Mouse (Mus musculus) granulocyte monocyte progenitor cell, adult 5-6 weeks (primary cell): ENCODE results near the gene Sertad2. TPM values are rescaled to one million over a fixed set of nuclear protein-coding genes. Genes with fewer than 3 reads are reported as not detected.

ENCODE experiments used
- ATAC-seq: replicated peaks from 2 replicates; pipeline ENCODE4 v1.8.0; 2016; ENCODE audit warnings: mild to moderate bottlenecking, moderate TSS enrichment, inconsistent platforms; ENCODE audit not compliant: poor library complexity, severe bottlenecking
- total RNA-seq, 2 experiments: library from RNA; stranded (forward) in 1 of 2; stranded (reverse) in 1 of 2; fragments of 200-712, 200-1000 nt in 1 of 2; fragments of >200 nt in 1 of 2; fragmentation: Nextera tagmentation in 1 of 2; gene quantifications; 2 replicates each; pipeline ENCODE4 v1.2.3; 2014 to 2017

The Sertad2 gene
- total RNA-seq (2014; fragmentation: Nextera tagmentation) (5.7 and 7.5 TPM in 2 replicates), total RNA-seq (2017) (7.3 and 9.3 TPM in 2 replicates)

DNA sequence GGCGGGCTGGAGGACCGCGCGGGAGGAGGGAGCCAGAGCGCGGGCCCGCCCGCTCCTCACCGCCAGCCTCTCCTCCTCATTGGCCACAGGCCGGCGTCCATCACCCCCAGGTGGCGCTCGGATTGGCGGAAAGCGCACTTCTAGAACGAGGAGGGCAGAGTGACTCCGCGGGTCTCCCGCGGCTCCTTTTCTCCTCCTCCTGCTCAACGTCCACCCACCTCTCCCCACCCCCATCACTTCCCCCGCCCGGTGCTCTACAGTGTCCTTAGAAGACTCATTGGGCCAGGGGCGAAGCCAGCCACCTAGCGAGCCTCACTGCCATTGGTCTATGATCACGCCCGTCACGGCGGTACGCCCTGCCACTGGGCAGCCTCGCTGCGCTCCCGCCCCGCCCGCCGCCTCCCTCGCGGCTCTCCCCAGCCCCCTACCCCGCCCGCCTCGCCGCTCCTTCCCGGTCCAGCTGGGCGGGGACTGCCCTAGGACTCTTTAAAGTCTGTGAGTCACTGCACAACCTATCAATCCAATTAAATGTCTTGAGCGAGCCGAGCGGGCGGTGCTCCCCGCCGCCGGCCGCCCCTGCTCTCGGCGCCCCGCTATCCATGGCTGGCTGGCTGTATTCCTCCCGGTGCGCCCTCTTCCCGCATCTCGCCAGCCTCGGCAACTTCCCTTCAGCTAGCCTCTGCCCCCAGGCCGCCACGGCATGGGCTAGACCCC, at the start of gene Sertad2:
Gene Sertad2, plus strand, starts transcription at position 515 of the 714 bp plus-strand sequence.
- peak; percentile 87 for ATAC-seq

DNA sequence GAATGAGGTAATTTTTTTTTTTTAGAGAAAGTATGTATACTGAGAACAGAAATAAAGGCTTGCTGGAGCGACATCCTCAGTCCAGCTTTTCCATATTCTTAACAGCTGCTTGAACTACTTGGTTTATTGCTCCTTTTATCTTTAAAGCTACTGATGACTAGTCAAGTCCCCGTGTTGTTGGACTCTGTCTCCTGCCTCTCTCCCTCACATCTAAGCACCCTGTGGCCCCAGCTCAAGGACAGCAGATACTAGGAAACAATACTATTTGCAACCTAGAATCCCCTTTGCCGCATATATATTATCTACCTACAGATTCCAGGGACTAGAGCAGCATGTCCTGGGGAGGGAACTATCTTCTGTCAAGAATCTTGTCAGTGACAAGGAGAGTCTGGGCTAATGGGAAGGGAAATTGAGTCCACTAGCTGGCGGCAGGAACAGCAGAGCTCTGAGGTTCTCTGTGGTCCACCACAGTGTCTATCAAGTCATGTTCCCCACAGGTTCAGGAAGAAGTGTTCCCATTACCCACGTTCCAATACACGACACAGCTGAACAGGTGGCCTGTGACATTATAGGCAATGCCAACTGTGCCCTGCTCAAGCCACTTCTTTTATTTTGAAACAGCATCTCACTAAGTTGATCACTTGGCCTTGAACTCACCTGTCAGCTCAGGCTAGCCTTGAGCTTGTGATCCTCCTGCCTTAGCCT, 49.0 kb upstream of the Sertad2 start:
- no peak for ATAC-seq

- peak; percentile 95 for ATAC-seq
Observed at GRCm38 (mm10) chr11:20500516-20500915, 42.5 kb upstream of the Sertad2 start.

- no peak for ATAC-seq
Observed at GRCm38 (mm10) chr11:20501160-20501955, 41.7 kb upstream of the Sertad2 start.

GRCm38 (mm10) chr11:20513574-20513973, 29.5 kb upstream of the Sertad2 start:
- ATAC-seq = no peak

GRCm38 (mm10) chr11:20514757-20515156, 28.3 kb upstream of the Sertad2 start:
- ATAC-seq = no peak

DNA sequence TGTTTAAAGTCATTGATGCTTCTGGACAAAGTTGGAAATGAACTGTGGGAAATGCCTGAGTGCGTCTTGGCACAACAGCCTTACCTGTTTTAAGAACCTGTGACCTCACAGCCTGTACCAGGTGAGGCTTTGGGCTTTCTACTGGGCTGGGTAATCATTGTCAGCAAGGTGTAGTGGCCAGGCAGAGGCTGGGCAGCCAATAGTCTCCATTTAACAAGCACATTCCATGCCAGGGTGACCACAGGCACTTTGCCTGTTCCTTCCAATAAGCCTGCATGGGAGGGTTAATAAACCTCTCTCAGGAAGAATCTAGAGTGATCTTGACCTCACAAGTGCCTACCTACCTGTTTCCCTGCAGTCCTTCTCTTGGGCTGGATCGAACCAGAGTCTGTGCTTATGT, 21.7 kb upstream of the Sertad2 start:
- no peak for ATAC-seq

DNA sequence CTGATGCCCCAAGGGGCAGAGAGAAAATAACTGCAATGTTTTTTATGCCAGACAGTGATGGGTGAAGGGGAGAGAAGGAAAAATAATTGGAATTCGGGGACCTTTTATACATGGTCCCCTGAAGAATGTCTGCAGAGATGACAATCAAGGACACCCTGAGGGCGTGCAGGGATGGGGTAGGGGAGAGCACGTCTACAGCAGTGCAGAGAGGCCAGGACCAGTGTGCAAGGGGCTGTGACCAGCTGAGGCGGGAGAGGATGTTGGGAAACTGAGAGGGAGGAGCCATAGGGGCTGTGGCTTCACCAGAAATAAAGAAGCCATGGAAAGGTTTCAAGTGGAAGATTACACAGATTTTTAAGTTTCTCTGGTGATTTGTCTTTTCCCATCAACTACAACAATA, 20.3 kb upstream of the Sertad2 start:
- ATAC-seq = peak; percentile 86

DNA sequence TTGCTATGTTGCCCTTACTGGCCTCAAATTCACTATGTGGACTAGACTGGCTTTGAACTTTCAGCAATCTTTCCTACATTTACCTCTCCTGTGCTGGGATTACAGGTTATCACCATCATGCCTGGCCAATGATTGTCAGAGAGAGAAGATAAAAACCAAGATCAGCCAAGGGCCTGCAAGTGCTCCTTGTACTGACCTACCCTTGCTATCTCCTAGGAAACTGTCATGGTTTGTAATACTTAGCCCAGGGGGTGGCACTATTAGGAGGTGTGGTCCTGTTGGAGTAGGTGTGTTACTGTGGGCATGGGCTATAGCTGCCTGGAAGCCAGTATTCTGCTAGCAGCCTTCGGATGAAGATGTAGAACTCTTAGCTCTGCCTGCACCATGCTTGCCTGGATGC, 18.6 kb upstream of the Sertad2 start:
- ATAC-seq = no peak

- no peak for ATAC-seq
Observed at GRCm38 (mm10) chr11:20525909-20526308, 17.1 kb upstream of the Sertad2 start.

DNA sequence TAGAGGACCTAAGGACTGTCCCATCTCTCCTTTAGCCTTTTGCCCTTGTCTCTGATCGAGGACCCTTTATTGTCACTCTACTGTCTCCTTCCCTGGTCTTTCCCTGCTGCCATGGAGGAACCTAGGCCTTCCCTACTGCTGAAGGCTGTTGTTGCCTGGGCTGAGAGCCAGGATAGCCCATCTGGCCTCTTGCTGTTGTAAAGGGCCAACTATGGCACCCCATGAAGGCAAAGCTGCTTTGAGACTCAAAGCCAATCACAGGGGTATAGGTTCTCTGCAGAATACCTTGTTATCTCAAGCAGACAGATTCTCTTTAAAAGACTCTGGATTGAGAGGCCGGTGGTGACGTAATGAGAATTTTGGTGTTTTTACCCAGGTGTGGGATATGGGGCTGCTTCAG, 15.2 kb upstream of the Sertad2 start:
- no peak for ATAC-seq

DNA sequence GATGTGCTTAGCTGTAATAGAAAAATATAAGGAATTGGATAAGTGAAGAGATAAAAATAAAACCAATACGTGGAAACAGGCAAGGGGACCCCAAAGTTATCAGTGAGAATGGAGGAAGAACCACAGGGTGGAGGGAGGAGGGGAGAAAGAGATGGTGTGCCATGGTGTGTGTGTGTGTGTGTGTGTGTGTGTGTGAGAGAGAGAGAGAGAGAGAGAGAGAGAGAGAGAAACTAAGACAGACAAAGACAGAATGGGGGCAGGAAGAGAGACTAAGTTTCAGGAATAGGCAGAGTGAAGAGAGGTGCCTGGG, 11.4 kb upstream of the Sertad2 start:
- ATAC-seq = no peak

GRCm38 (mm10) chr11:20531992-20532881, 10.8 kb upstream of the Sertad2 start:
- ATAC-seq = peak; percentile 91

GRCm38 (mm10) chr11:20533231-20533630, 9.8 kb upstream of the Sertad2 start:
- no peak for ATAC-seq

DNA sequence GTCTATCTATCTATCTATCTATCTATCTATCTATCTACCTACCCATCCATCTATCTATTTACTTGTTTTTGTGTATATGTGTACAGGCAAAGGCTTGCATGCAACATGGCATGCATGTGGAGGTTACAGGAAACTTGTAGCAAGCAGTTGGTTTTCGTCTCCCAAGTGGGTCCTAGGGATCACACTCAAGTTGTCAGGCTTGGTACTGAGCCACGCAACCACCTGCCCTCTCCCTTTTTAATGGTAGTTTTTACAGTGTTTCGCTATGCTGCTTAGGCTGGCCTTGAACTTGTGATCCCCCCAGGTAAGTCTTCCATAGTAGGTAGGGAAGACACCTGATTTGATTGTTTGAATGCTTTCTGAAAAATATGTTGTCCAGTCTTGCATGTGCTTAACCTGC, 5.8 kb upstream of the Sertad2 start:
- no peak for ATAC-seq

- ATAC-seq = no peak
Observed at GRCm38 (mm10) chr11:20538496-20538895, 4.6 kb upstream of the Sertad2 start.

- ATAC-seq = no peak
Observed at GRCm38 (mm10) chr11:20541280-20541679, 1.8 kb upstream of the Sertad2 start.

GRCm38 (mm10) chr11:20541995-20542637, 937 bp upstream of the Sertad2 start:
- peak; percentile 40 for ATAC-seq

- no peak for ATAC-seq
Observed at GRCm38 (mm10) chr11:20543453-20544120, 534 bp downstream of the Sertad2 start.
